In genomic region chr8:76972947-76973552, GRCm38 (mm10) we compare ENCODE assay signal across 8 mouse cellular contexts.
DNase-seq lines count a peak whose midpoint lies in the region; ATAC-seq and TF ChIP-seq lines count a peak whose summit lies in the region.

No protein-coding gene starts in this region.

- H3K27ac ChIP-seq in kidney, adult 2 months (ENCODE audit: insufficient read depth, low read depth, low read length), result no peak overlapping the region; the same call in 1 of the 2 replicates
- no peak overlapping the region for H3K27ac ChIP-seq in kidney, embryonic 15.5 days
- no peak overlapping the region for H3K27ac ChIP-seq in forebrain, embryonic 15.5 days (replicated peaks)
- H3K27ac ChIP-seq in stomach, embryonic 16.5 days (ENCODE audit: low read length), result no peak overlapping the region

- H3K27me3 ChIP-seq in kidney, adult 2 months (replicated peaks; ENCODE audit: control insufficient read depth, insufficient read depth, low read length), result no peaks in the 10 kb centered on the region
- H3K27me3 ChIP-seq in kidney, embryonic 15.5 days, result no peaks in the 10 kb centered on the region
- H3K27me3 ChIP-seq in forebrain, embryonic 15.5 days, result no peaks in the 10 kb centered on the region
- H3K27me3 ChIP-seq in stomach, embryonic 16.5 days (ENCODE audit: control insufficient read depth, insufficient read depth, low read length), result no peaks in the 10 kb centered on the region

- peak; percentile 49 for DNase-seq in kidney, adult 2 months
- peak; percentile 90 for DNase-seq in brain, embryonic 14.5 days (ENCODE audit: low read depth)
- DNase-seq in lung, adult 2 months, result peak; percentile 20
- no peak for DNase-seq in thymus, postnatal 36 days
- no peak for DNase-seq in embryo, embryonic 10 days (ENCODE audit: low spot score)

- no peak overlapping the region for H3K4me2 ChIP-seq in kidney, embryonic 15.5 days
- H3K4me2 ChIP-seq in forebrain, embryonic 15.5 days (replicated peaks), result no peak overlapping the region
- no peak overlapping the region for H3K4me2 ChIP-seq in stomach, embryonic 16.5 days (ENCODE audit: low read depth, low read length)

- 61% methylated on average over 8 of the region's 8 CpGs for WGBS in kidney, adult 2 months
- 68% methylated on average over 8 of the region's 8 CpGs for WGBS in kidney, embryonic 15.5 days
- WGBS in forebrain, embryonic 15.5 days, result 20% methylated on average over 8 of the region's 8 CpGs
- WGBS in lung, adult 2 months, result 27% methylated on average over 8 of the region's 8 CpGs
- 47% methylated on average over 8 of the region's 8 CpGs for WGBS in stomach, embryonic 16.5 days

- H3K9ac ChIP-seq in kidney, embryonic 15.5 days, result no peak overlapping the region
- no peak overlapping the region for H3K9ac ChIP-seq in forebrain, embryonic 15.5 days (replicated peaks)
- H3K9ac ChIP-seq in stomach, embryonic 16.5 days (ENCODE audit: low read length), result no peak overlapping the region

- H3K4me3 ChIP-seq in kidney, adult 2 months (ENCODE audit: insufficient read depth, low read depth, low read length), result no peak overlapping the region
- no peak overlapping the region for H3K4me3 ChIP-seq in kidney, embryonic 15.5 days (replicated peaks)
- H3K4me3 ChIP-seq in forebrain, embryonic 15.5 days, result no peak overlapping the region
- H3K4me3 ChIP-seq in lung, adult 2 months (replicated peaks; ENCODE audit: extremely low read depth, low read depth, low read length), result no peak overlapping the region
- H3K4me3 ChIP-seq in stomach, embryonic 16.5 days (replicated peaks; ENCODE audit: low read length), result no peak overlapping the region

- ATAC-seq in kidney, embryonic 15.5 days (replicated peaks; ENCODE audit: low FRiP score), result no peak
- peak; percentile 86 for ATAC-seq in forebrain, embryonic 15.5 days (replicated peaks)
- ATAC-seq in stomach, embryonic 16.5 days (ENCODE audit: insufficient read depth, low FRiP score), result 0 out of 2 replicates have a peak, but pooled peaks have one; percentile 33

- H3K9me3 ChIP-seq in kidney, embryonic 15.5 days (replicated peaks), result no peaks in the 10 kb centered on the region
- no peaks in the 10 kb centered on the region for H3K9me3 ChIP-seq in forebrain, embryonic 15.5 days
- no peaks in the 10 kb centered on the region for H3K9me3 ChIP-seq in stomach, embryonic 16.5 days (replicated peaks; ENCODE audit: control insufficient read depth, low read length)

- H3K4me1 ChIP-seq in kidney, adult 2 months (ENCODE audit: control insufficient read depth, insufficient read depth, low read length), result 0 out of 2 replicates have a peak, but pooled peaks cover 3% of the 10 kb centered on the region
- H3K4me1 ChIP-seq in kidney, embryonic 15.5 days, result no peaks in the 10 kb centered on the region
- peaks cover 12% of the 10 kb centered on the region for H3K4me1 ChIP-seq in forebrain, embryonic 15.5 days
- H3K4me1 ChIP-seq in lung, adult 2 months (ENCODE audit: control insufficient read depth, insufficient read depth, low read length), result peaks cover 5% of the 10 kb centered on the region
- peaks cover 4% of the 10 kb centered on the region; the same call in 1 of the 2 replicates for H3K4me1 ChIP-seq in stomach, embryonic 16.5 days (ENCODE audit: control insufficient read depth, insufficient read depth, low read length)

- TF ChIP-seq CTCF in kidney, adult 2 months (conservative IDR thresholded peaks at IDR 0.05; ENCODE audit: insufficient read depth, insufficient read length, low read depth, low read length), result no peak
- TF ChIP-seq CTCF in brain, embryonic 14.5 days (IDR thresholded peaks at IDR 0.05; ENCODE audit: borderline replicate concordance, extremely low read depth, insufficient read depth, insufficient read length), result no peak
- no peak for TF ChIP-seq CTCF in lung, adult 2 months (IDR thresholded peaks at IDR 0.05; ENCODE audit: insufficient read depth, low read length)

- H3K36me3 ChIP-seq in kidney, adult 2 months (ENCODE audit: control insufficient read depth, insufficient read depth, low read length), result no peaks in the 10 kb centered on the region
- no peaks in the 10 kb centered on the region for H3K36me3 ChIP-seq in kidney, embryonic 15.5 days
- H3K36me3 ChIP-seq in forebrain, embryonic 15.5 days, result no peaks in the 10 kb centered on the region
- no peaks in the 10 kb centered on the region for H3K36me3 ChIP-seq in stomach, embryonic 16.5 days (ENCODE audit: control insufficient read depth, insufficient read depth, low read length)

- TF ChIP-seq POLR2A in kidney, adult 2 months (IDR thresholded peaks at IDR 0.05; ENCODE audit: low read depth, low read length), result no peak
- TF ChIP-seq POLR2A in brain, embryonic 14.5 days (IDR thresholded peaks at IDR 0.05; ENCODE audit: borderline replicate concordance, extremely low read depth, insufficient read depth, insufficient read length, poor library complexity, severe bottlenecking), result no peak
- TF ChIP-seq POLR2A in lung, adult 2 months (IDR thresholded peaks at IDR 0.05; ENCODE audit: borderline replicate concordance, extremely low read depth, low read depth, low read length), result no peak

Comparison
In these comparisons a context has a peak if more than half of its experiments do, and no peak if none do; other contexts are left out.
1. DNase-seq: peak in kidney, adult 2 months (single experiment), brain, embryonic 14.5 days (single experiment) and lung, adult 2 months (single experiment); none in thymus, postnatal 36 days (0 of 2) and embryo, embryonic 10 days (single experiment).